Mouse (Mus musculus): Measurements from ENCODE around the gene Gm17364. TPM values are rescaled to one million over a fixed set of nuclear protein-coding genes. Genes with fewer than 3 reads are reported as not detected.
A peak's percentile ranks its signal among the peaks of the same experiment; 100 is the strongest.
"Not testable (repeated sequence)": the region's sequence is repeated elsewhere in the genome, so short reads cannot be mapped to it uniquely, and the experiment has no call there.

The Gm17364 gene
- polyA plus RNA-seq, 1 experiment: not detected

DNA sequence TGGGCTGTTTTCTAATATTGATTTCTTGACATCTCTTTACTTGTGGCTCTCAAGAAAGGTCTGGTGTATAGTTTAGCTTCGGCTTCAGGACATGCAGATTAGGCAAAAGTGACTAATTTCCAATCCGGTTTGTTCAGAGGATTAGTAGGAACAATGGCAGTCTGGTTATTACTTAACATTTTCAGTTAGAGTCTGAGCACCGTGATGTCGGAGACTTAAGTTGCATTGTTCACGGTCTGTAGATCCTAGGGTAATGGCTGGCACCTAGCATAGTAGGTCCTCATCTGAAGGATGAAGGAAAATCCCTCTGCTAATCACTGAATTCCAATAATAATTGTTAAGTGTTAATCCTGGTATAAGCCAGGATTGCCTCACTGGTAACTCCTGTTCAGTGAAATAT lies 17.7 kb downstream of the Gm17364 start:
- TF ChIP-seq CTCF (IDR thresholded peaks at IDR 0.05; ENCODE audit: low read depth, low read length): no peak
- no peak for TF ChIP-seq POLR2A (IDR thresholded peaks at IDR 0.05; ENCODE audit: borderline replicate concordance, low read depth, low read length)
- H3K4me1 ChIP-seq (ENCODE audit: control insufficient read depth, insufficient read depth, low read length): no peaks in the 10 kb centered on the region
- H3K4me3 ChIP-seq (ENCODE audit: insufficient read depth, low read length): no peak overlapping the region
- no peak overlapping the region for H3K27ac ChIP-seq (ENCODE audit: insufficient read depth, low read depth, low read length)

DNA sequence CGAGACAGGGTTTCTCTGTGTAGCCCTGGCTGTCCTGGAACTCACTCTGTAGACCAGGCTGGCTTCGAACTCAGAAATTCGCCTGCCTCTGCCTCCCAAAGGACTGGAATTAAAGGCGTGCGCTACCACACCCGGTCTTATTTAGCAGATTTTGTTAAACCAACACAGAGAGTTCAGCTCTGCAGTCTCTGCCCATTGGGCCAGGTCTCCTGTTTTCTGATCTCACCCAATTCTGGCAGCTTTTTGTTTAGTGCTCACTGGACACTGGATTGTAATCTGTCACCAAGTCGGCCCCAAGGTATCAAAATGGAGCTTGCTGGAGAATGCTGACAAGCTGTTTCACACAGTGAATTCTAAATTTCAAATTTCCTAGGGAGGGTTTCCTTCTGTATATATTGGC lies 21.0 kb downstream of the Gm17364 start:
- peaks cover 10% of the 10 kb centered on the region for H3K4me1 ChIP-seq (ENCODE audit: control insufficient read depth, insufficient read depth, low read length)
- no peak overlapping the region for H3K4me3 ChIP-seq (ENCODE audit: insufficient read depth, low read length)
- H3K27ac ChIP-seq (ENCODE audit: insufficient read depth, low read depth, low read length): no peak overlapping the region
- TF ChIP-seq POLR2A (IDR thresholded peaks at IDR 0.05; ENCODE audit: borderline replicate concordance, low read depth, low read length): no peak
- TF ChIP-seq CTCF (IDR thresholded peaks at IDR 0.05; ENCODE audit: low read depth, low read length): no peak

DNA sequence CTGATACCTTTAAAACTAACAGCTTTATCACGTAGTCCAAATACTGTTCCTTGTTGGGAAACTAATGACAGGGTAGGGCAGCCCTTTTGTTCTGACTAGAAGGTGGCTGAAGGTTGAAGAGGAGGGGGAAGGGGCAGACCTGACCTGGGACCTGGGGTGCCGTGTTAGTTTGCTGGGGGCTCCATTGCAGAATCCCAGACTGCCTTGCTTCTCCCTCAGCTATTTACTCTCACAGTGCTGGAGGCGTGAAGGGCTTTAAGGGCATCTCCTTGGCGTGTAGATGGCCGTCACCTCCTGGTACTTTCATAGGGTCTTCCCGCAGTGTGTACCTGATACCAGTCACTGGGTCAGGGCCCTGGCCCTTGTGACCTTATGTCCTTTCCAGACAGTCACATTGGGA lies 21.6 kb downstream of the Gm17364 start:
- no peak overlapping the region for H3K27ac ChIP-seq (ENCODE audit: insufficient read depth, low read depth, low read length)
- TF ChIP-seq POLR2A (IDR thresholded peaks at IDR 0.05; ENCODE audit: borderline replicate concordance, low read depth, low read length) (no peak), CTCF (IDR thresholded peaks at IDR 0.05; ENCODE audit: low read depth, low read length) (no peak)

DNA sequence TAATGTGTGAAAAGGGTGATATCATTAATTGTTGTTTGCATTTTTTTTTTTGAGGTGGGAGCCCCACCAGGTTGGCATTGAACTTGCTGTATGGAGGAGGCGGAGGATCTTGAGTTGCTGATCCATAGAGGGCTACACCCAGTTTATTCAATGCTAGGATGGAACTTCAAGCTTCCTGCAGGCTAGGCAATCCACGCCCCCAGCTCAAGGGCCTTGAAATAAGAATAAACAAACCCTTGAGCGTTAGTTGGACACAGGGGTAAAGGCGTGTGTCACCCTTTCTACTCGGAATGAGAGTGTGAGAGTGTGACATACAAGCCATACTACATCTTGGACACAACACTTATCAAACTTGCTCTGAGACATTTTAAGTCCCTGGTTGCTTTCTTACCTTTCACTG lies 22.1 kb downstream of the Gm17364 start:
- TF ChIP-seq CTCF (IDR thresholded peaks at IDR 0.05; ENCODE audit: low read depth, low read length) (no peak), POLR2A (IDR thresholded peaks at IDR 0.05; ENCODE audit: borderline replicate concordance, low read depth, low read length) (no peak)
- Histone ChIP-seq H3K27ac (ENCODE audit: insufficient read depth, low read depth, low read length) (no peak overlapping the region), H3K4me3 (ENCODE audit: insufficient read depth, low read length) (no peak overlapping the region), H3K4me1 (ENCODE audit: control insufficient read depth, insufficient read depth, low read length) (peaks cover 12% of the 10 kb centered on the region)

More for the DNA sequence above, 21.6 kb downstream of the Gm17364 start:
- Histone ChIP-seq H3K4me1 (ENCODE audit: control insufficient read depth, insufficient read depth, low read length) (peaks cover 11% of the 10 kb centered on the region), H3K4me3 (ENCODE audit: insufficient read depth, low read length) (no peak overlapping the region)

DNA sequence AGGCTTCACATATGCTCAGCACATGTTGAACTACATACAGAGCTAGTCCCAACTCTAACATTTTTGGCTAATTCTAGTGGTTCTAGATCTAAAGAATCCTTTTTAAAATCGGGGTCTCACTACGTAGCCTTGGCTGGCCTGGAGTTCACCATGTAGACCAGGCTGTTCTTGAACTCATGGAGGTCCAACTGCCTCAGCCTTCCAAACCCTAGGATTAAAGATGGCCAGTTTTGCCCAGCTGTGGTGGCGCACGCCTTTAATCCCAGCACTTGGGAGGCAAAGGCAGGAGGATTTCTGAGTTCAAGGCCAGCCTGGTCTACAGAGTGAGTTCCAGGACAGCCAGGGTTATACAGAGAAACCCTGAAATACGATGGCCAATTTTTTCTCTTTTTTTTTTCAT lies 22.5 kb downstream of the Gm17364 start:
- H3K4me1 ChIP-seq (ENCODE audit: control insufficient read depth, insufficient read depth, low read length): peaks cover 12% of the 10 kb centered on the region
- not testable (repeated sequence) for H3K4me3 ChIP-seq (ENCODE audit: insufficient read depth, low read length); H3K27ac ChIP-seq (ENCODE audit: insufficient read depth, low read depth, low read length)

DNA sequence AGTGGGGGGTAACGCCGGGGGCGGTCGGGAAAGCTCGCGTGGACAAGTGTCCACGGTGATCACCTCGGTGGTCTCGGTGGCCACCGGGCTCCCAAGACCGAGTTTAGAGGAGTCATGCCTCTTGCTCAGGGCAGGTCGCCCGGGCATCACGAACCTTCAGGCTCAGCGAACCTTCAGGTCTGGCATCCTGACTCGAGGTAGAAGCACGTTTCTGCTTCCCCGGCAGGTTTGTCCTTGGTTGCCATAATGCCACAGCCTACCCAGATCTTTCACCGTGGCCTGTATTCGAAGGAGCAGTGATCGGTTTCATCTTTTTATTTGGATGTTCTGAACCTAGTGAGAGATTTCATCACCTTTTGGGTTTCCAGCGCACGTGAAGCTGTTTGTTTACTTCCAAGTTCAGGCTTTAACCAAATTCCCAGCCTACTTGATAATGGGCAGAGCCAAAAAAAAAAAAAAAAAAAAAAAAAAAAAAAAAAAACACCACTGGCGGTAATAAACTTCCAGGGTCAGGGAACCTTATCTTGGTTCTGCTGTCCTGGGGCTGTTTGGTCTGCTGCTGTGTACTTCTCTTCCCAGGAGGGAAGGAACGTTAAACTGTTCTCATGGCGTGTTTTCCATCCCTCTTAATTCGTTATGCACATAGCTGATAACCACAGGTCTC lies 23.3 kb downstream of the Gm17364 start:
- TF ChIP-seq POLR2A (IDR thresholded peaks at IDR 0.05; ENCODE audit: borderline replicate concordance, low read depth, low read length) (no peak), CTCF (IDR thresholded peaks at IDR 0.05; ENCODE audit: low read depth, low read length) (no peak)
- peaks cover 12% of the 10 kb centered on the region for H3K4me1 ChIP-seq (ENCODE audit: control insufficient read depth, insufficient read depth, low read length)
- H3K27ac ChIP-seq (ENCODE audit: insufficient read depth, low read depth, low read length): no peak overlapping the region
- H3K4me3 ChIP-seq (ENCODE audit: insufficient read depth, low read length): peak overlapping the region; percentile 99

DNA sequence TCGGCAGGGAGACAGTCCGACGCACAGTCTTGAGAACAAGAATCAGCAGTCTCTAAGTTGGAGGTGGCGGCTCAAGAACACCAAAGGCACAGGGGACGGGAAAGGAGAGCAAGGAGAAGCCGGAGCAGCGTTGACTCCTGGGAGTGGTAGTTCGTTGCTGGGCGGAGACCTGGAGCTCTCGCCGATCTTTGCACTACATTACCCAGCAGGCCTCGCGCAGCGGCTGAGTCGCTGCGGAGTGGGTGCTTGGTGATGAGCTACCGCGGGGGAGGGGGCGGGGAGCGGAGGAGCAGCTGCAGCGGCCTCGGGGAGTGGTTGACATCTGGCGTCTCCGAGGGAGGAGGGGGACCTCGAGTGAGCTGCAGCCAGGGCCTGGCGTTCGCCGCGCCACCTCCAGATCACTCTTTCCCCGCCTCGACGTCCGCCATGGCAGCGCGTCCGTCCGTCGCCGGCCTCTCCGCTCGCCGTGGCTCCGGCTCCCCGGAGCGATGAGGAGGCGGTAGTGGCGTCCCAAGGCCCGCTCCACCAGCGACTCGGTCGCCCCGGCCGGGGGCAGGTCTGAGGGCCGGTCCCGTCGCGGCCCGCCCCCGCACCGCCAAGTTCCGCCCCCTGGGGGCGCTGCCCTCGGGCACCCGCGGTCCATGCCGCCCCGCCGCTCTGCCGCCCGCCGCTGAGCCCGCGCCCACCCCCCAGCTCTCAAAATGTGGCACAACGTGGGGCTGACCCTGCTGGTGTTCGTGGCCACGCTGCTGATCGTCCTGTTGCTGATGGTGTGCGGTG lies 24.0 kb downstream of the Gm17364 start, which contains the start of gene Smim13:
Gene Smim13 (plus strand): TSS at position 307 of the 780 bp plus-strand sequence.
- H3K27ac ChIP-seq (ENCODE audit: insufficient read depth, low read depth, low read length): peak within 1 kb of the TSS; percentile 85
- TF ChIP-seq POLR2A (IDR thresholded peaks at IDR 0.05; ENCODE audit: borderline replicate concordance, low read depth, low read length) (no peak), CTCF (IDR thresholded peaks at IDR 0.05; ENCODE audit: low read depth, low read length) (no peak)
- H3K4me3 ChIP-seq (ENCODE audit: insufficient read depth, low read length): peak within 1 kb of the TSS; percentile 99
- peaks cover 12% of the 10 kb centered on the region for H3K4me1 ChIP-seq (ENCODE audit: control insufficient read depth, insufficient read depth, low read length)

DNA sequence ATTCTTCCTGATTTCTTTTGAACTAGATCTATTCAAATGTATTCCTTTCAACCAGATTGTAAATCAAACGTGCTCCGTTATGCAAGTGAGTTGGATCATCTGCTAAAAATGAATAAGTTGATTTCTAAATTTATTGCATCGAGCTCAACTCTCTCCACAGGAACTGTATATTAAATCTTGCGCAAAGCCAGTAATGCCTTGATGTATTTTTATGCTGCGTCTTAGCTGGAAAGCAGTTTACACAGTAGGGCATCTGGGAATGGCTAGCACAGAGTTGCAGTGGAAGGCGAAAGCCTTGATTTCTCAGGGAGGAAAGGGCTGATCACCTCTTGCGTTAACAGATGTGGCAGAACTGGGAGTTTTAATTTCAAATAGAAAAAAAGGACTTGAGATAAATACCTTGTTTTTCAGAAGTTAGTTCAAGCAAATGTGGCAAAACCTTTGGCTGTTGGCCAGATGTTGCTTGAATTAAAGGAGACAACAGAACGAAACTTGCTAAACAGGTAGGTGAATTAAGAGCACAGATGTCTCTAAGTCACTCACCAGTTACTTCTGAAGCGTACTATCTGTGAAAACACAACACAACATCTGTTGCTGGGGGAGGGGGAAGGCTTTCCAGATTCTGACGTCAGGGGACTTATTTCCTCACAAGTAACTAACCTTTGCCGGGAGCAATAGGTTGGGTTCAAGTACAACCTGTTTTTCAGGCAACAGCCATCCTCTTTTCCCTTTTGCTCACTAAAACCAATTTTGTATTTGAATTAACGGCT lies 24.8 kb downstream of the Gm17364 start:
- peaks cover 15% of the 10 kb centered on the region for H3K4me1 ChIP-seq (ENCODE audit: control insufficient read depth, insufficient read depth, low read length)
- H3K27ac ChIP-seq (ENCODE audit: insufficient read depth, low read depth, low read length): peak overlapping the region; percentile 77
- TF ChIP-seq POLR2A (IDR thresholded peaks at IDR 0.05; ENCODE audit: borderline replicate concordance, low read depth, low read length): no peak
- TF ChIP-seq CTCF (IDR thresholded peaks at IDR 0.05; ENCODE audit: low read depth, low read length): no peak
- H3K4me3 ChIP-seq (ENCODE audit: insufficient read depth, low read length): peak overlapping the region; percentile 99

DNA sequence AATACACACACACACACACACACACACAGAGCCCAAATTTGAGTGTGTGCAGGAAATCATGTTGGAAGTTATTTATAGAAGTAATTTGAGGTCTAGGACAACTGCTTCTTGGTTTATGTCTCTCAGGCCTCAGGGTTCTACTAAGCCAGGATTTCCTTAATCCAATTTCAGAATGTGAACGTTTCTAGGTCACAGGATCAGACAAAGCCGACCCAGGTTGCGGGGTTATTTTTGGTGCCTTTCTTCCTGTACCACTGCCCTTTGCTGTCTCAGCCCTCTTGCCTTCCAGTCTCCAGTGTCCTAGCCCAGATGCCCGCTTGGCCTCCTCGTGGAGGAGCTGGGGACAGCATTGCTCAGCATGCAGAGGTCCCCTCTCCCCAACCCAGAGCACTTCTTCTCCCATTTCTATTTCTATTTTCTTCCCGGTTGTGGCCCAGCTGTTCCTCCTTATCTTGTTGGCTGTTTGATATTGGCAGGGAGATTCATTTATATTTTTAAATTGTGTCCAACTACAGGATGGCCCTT lies 29.4 kb downstream of the Gm17364 start:
- Histone ChIP-seq H3K4me1 (ENCODE audit: control insufficient read depth, insufficient read depth, low read length) (peaks cover 18% of the 10 kb centered on the region), H3K27ac (ENCODE audit: insufficient read depth, low read depth, low read length) (no peak overlapping the region), H3K4me3 (ENCODE audit: insufficient read depth, low read length) (no peak overlapping the region)
- TF ChIP-seq CTCF (IDR thresholded peaks at IDR 0.05; ENCODE audit: low read depth, low read length) (no peak), POLR2A (IDR thresholded peaks at IDR 0.05; ENCODE audit: borderline replicate concordance, low read depth, low read length) (no peak)
